Mouse (Mus musculus): ENCODE data around the gene Galr3.

DNA sequence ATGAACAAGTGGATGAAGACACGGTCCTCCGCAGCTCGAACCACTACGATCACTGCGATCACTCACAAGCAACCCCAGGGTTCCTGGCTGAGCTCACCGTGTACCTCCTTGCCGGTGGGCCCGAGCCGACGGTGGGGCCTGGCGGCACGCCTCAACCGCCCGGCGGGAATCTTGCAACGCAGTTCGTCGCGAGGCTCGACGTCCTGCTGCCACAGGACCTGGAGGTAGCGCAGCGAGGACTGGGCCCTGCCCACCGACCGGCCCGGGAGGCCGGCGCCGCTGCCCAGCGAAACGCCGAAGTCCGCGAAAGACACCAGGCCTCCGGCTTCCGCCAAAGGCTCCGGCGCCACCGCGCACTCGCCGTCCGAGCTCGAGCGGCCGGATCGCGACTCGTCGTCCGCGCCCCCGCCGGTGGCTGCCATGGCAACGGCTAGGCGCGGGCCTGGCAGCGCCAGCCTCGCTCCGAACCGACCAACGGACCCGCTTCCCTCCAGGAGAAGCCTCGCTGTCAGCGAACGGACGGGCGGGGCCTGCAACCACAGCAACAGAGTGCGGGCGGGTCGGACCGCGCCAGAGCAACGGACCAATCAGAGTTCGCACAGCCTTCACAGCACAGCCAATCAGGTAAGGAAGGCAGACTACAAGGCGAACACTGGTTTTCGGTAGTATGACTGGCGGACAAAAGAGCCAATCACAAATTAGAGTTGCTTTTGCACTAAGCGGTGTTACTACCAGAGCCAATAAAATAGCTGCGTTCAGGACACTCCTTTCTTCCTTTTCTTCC, 20.9 kb downstream of the Galr3 start, which contains the start of gene Ankrd54:
- TF ChIP-seq EP300 (IDR thresholded peaks at IDR 0.05; ENCODE audit: insufficient read depth, low read depth, low read length) (no peak), CTCF (IDR thresholded peaks at IDR 0.05) (no peak)

Measured in heart, adult 2 months (tissue).